Mouse (Mus musculus): ENCODE data around the gene Nr2c1. TPM values are rescaled to one million over a fixed set of nuclear protein-coding genes. Genes with fewer than 3 reads are reported as not detected.

Nr2c1 gene
- total and polyA plus RNA-seq, 2 experiments from 2014 or later = 3.9 to 4.9 TPM

GRCm38 (mm10) chr10:94133081-94133480 lies 14.7 kb upstream of the Nr2c1 start:
- DNase-seq (ENCODE audit: low spot score) (peak; percentile 21), ATAC-seq (ENCODE audit: low FRiP score) (no peak)
- no peak overlapping the region for H3K4me2 ChIP-seq (ENCODE audit: low read depth, low read length, poor library complexity, severe bottlenecking)
- no peaks in the 10 kb centered on the region for H3K36me3 ChIP-seq (ENCODE audit: insufficient read depth, low read length)
- H3K4me1 ChIP-seq (ENCODE audit: insufficient read depth, low read length) = no peaks in the 10 kb centered on the region
- no peak overlapping the region for H3K4me3 ChIP-seq (ENCODE audit: low read depth, low read length)
- no peak overlapping the region for H3K27ac ChIP-seq (ENCODE audit: low read depth, low read length)
- H3K9ac ChIP-seq (replicated peaks; ENCODE audit: low read length, poor library complexity, severe bottlenecking) = no peak overlapping the region
- WGBS = 76% methylated on average over 8 of the region's 8 CpGs
- H3K27me3 ChIP-seq (ENCODE audit: insufficient read depth, low read length) = no peaks in the 10 kb centered on the region
- H3K9me3 ChIP-seq (ENCODE audit: low read length) = no peaks in the 10 kb centered on the region
- TF ChIP-seq CTCF (IDR thresholded peaks at IDR 0.05) = no peak

GRCm38 (mm10) chr10:94133674-94134073 lies 14.1 kb upstream of the Nr2c1 start:
- no peak for DNase-seq (ENCODE audit: low spot score)
- TF ChIP-seq CTCF (IDR thresholded peaks at IDR 0.05) = no peak
- no peak for ATAC-seq (ENCODE audit: low FRiP score)
- Histone ChIP-seq H3K27me3 (ENCODE audit: insufficient read depth, low read length) (no peaks in the 10 kb centered on the region), H3K36me3 (ENCODE audit: insufficient read depth, low read length) (no peaks in the 10 kb centered on the region), H3K4me2 (ENCODE audit: low read depth, low read length, poor library complexity, severe bottlenecking) (no peak overlapping the region), H3K27ac (ENCODE audit: low read depth, low read length) (no peak overlapping the region), H3K9me3 (ENCODE audit: low read length) (no peaks in the 10 kb centered on the region), H3K9ac (replicated peaks; ENCODE audit: low read length, poor library complexity, severe bottlenecking) (no peak overlapping the region), H3K4me3 (ENCODE audit: low read depth, low read length) (no peak overlapping the region), H3K4me1 (ENCODE audit: insufficient read depth, low read length) (no peaks in the 10 kb centered on the region)
- WGBS = 92% methylated on average over 7 of the region's 7 CpGs

- Histone ChIP-seq H3K36me3 (ENCODE audit: insufficient read depth, low read length) (no peaks in the 10 kb centered on the region), H3K4me1 (ENCODE audit: insufficient read depth, low read length) (no peaks in the 10 kb centered on the region), H3K4me3 (ENCODE audit: low read depth, low read length) (no peak overlapping the region), H3K4me2 (ENCODE audit: low read depth, low read length, poor library complexity, severe bottlenecking) (no peak overlapping the region), H3K9ac (replicated peaks; ENCODE audit: low read length, poor library complexity, severe bottlenecking) (no peak overlapping the region), H3K27ac (ENCODE audit: low read depth, low read length) (no peak overlapping the region), H3K27me3 (ENCODE audit: insufficient read depth, low read length) (no peaks in the 10 kb centered on the region), H3K9me3 (ENCODE audit: low read length) (no peaks in the 10 kb centered on the region)
- no peak for DNase-seq (ENCODE audit: low spot score)
- WGBS = 83% methylated on average over 12 of the region's 12 CpGs
- no peak for TF ChIP-seq CTCF (IDR thresholded peaks at IDR 0.05)
- no peak for ATAC-seq (ENCODE audit: low FRiP score)
These were observed 13.1 kb upstream of the Nr2c1 start for GRCm38 (mm10) chr10:94134535-94135390.

- H3K27me3 ChIP-seq (ENCODE audit: insufficient read depth, low read length) = no peaks in the 10 kb centered on the region
- WGBS = 89% methylated on average over 10 of the region's 10 CpGs
- no peak overlapping the region for H3K9ac ChIP-seq (replicated peaks; ENCODE audit: low read length, poor library complexity, severe bottlenecking)
- H3K4me1 ChIP-seq (ENCODE audit: insufficient read depth, low read length) = no peaks in the 10 kb centered on the region
- no peak overlapping the region for H3K4me3 ChIP-seq (ENCODE audit: low read depth, low read length)
- H3K36me3 ChIP-seq (ENCODE audit: insufficient read depth, low read length) = no peaks in the 10 kb centered on the region
- no peak for TF ChIP-seq CTCF (IDR thresholded peaks at IDR 0.05)
- no peak for DNase-seq (ENCODE audit: low spot score)
- no peak overlapping the region for H3K4me2 ChIP-seq (ENCODE audit: low read depth, low read length, poor library complexity, severe bottlenecking)
- no peak overlapping the region for H3K27ac ChIP-seq (ENCODE audit: low read depth, low read length)
- H3K9me3 ChIP-seq (ENCODE audit: low read length) = no peaks in the 10 kb centered on the region
- no peak for ATAC-seq (ENCODE audit: low FRiP score)
These were observed 8.8 kb upstream of the Nr2c1 start for GRCm38 (mm10) chr10:94138890-94139482.

GRCm38 (mm10) chr10:94140227-94140931 lies 7.4 kb upstream of the Nr2c1 start:
- no peak overlapping the region for H3K27ac ChIP-seq (ENCODE audit: low read depth, low read length)
- no peaks in the 10 kb centered on the region for H3K27me3 ChIP-seq (ENCODE audit: insufficient read depth, low read length)
- WGBS = 88% methylated on average over 3 of the region's 3 CpGs
- no peak overlapping the region for H3K9ac ChIP-seq (replicated peaks; ENCODE audit: low read length, poor library complexity, severe bottlenecking)
- no peaks in the 10 kb centered on the region for H3K4me1 ChIP-seq (ENCODE audit: insufficient read depth, low read length)
- ATAC-seq (ENCODE audit: low FRiP score) (no peak), DNase-seq (ENCODE audit: low spot score) (no peak)
- no peak overlapping the region for H3K4me2 ChIP-seq (ENCODE audit: low read depth, low read length, poor library complexity, severe bottlenecking)
- no peaks in the 10 kb centered on the region for H3K9me3 ChIP-seq (ENCODE audit: low read length)
- no peaks in the 10 kb centered on the region for H3K36me3 ChIP-seq (ENCODE audit: insufficient read depth, low read length)
- H3K4me3 ChIP-seq (ENCODE audit: low read depth, low read length) = no peak overlapping the region
- no peak for TF ChIP-seq CTCF (IDR thresholded peaks at IDR 0.05)

GRCm38 (mm10) chr10:94142427-94142826 lies 5.4 kb upstream of the Nr2c1 start:
- DNase-seq (ENCODE audit: low spot score) = no peak
- WGBS = 88% methylated on average over 3 of the region's 3 CpGs
- Histone ChIP-seq H3K4me2 (ENCODE audit: low read depth, low read length, poor library complexity, severe bottlenecking) (no peak overlapping the region), H3K4me3 (ENCODE audit: low read depth, low read length) (no peak overlapping the region), H3K27me3 (ENCODE audit: insufficient read depth, low read length) (no peaks in the 10 kb centered on the region), H3K27ac (ENCODE audit: low read depth, low read length) (no peak overlapping the region), H3K4me1 (ENCODE audit: insufficient read depth, low read length) (no peaks in the 10 kb centered on the region), H3K9me3 (ENCODE audit: low read length) (no peaks in the 10 kb centered on the region), H3K9ac (replicated peaks; ENCODE audit: low read length, poor library complexity, severe bottlenecking) (no peak overlapping the region), H3K36me3 (ENCODE audit: insufficient read depth, low read length) (no peaks in the 10 kb centered on the region)
- no peak for TF ChIP-seq CTCF (IDR thresholded peaks at IDR 0.05)
- ATAC-seq (ENCODE audit: low FRiP score) = no peak

Data from midbrain, postnatal 0 days (tissue).